Mouse (Mus musculus) sigmoid colon, adult 10 weeks (tissue): Measurements from ENCODE around the gene Kdm4a. TPM values are rescaled to one million over a fixed set of nuclear protein-coding genes. Genes with fewer than 3 reads are reported as not detected.

Experiments used
- polyA plus RNA-seq: library from polyadenylated mRNA; stranded (reverse); fragments of 350-450 nt; fragmentation: Illumina TruSeq; extraction: RNeasy Lipid Tissue Mini Kit (QIAGEN cat#74804); gene quantifications from one replicate; pipeline ENCODE4 v1.2.3, GENCODE M21; 2014; ENCODE audit warnings: low read depth, low replicate concordance

Gene Kdm4a
- polyA plus RNA-seq: 5.5 TPM

GRCm38 (mm10) chr4:118179467-118180300 lies at the start of gene Kdm4a:
TSS of gene Kdm4a (minus strand) at chr4:118180043.

GRCm38 (mm10) chr4:118134485-118135365 lies 45.1 kb downstream of the Kdm4a start, which contains the start of gene St3gal3:
TSS of gene St3gal3 (minus strand) at chr4:118134914.

Other genes starting within 250 kb of the Kdm4a start
- gene St3gal3, start 45.1 kb downstream of the Kdm4a start, polyA plus RNA-seq: 5.9 TPM
- 6.0 TPM for gene Ptprf, start 111.4 kb upstream of the Kdm4a start, polyA plus RNA-seq
- gene Szt2, start 229.2 kb upstream of the Kdm4a start, polyA plus RNA-seq: 2.6 TPM
- gene Med8, start 229.3 kb upstream of the Kdm4a start, polyA plus RNA-seq: 52.9 TPM
- gene Elovl1, start 248.1 kb upstream of the Kdm4a start, polyA plus RNA-seq: 33.0 TPM